Mouse (Mus musculus) midbrain, embryonic 10.5 days (tissue): ENCODE measurements at regions not wholly inside any gene's neighbourhood (a gene's known extent, or its start where the extent isn't known, plus 50 kb on each side); places are given as distances from the start of the nearest gene placed in this dataset.

Experiments
- DNase-seq: peaks from one replicate; pipeline ENCODE4 v3.0.0-alpha.2; 2017; ENCODE audit warnings: low spot score
- H3K27ac ChIP-seq: fragments of 300-500 bp; sonication (generic); replicated peaks from 2 replicates; pipeline ENCODE4 v1.5.1; 2016; ENCODE audit warnings: mild to moderate bottlenecking
- H3K27me3 ChIP-seq: fragments of 300-500 bp; sonication (generic); 2 replicates; pipeline ENCODE4 v1.6.1; 2016; ENCODE audit warnings: low read depth, mild to moderate bottlenecking; ENCODE audit not compliant: poor library complexity, severe bottlenecking
- H3K36me3 ChIP-seq: fragments of 300-500 bp; sonication (generic); 2 replicates; pipeline ENCODE4 v1.6.1; 2016; ENCODE audit warnings: mild to moderate bottlenecking, moderate library complexity
- H3K4me1 ChIP-seq: fragments of 300-500 bp; sonication (generic); 2 replicates; pipeline ENCODE4 v1.6.1; 2016
- H3K4me3 ChIP-seq: fragments of 300-500 bp; sonication (generic); 2 replicates; pipeline ENCODE4 v1.5.1; 2016; ENCODE audit warnings: mild to moderate bottlenecking, moderate library complexity
- H3K9me3 ChIP-seq: fragments of 300-500 bp; sonication (generic); replicated peaks from 2 replicates; pipeline ENCODE4 v1.6.1; 2016; ENCODE audit warnings: mild to moderate bottlenecking
- WGBS: fragments of 180-500 bp; shearing (Covaris S2); methylation state at CpG from one replicate; pipeline ENCODE4 v1.1.7; 2016; 5-methylcytosine and 5-hydroxymethylcytosine counted together

GRCm38 (mm10) chr12:56275556-56276242, 70.0 kb downstream of the Mbip start:
- H3K4me1 ChIP-seq: peaks cover 13% of the 10 kb centered on the region
- H3K36me3 ChIP-seq: no peaks in the 10 kb centered on the region
- DNase-seq: no peak
- no peaks in the 10 kb centered on the region for H3K9me3 ChIP-seq
- peak overlapping the region; percentile 33 for H3K4me3 ChIP-seq
- WGBS: 33% methylated on average over 17 of the region's 17 CpGs
- H3K27ac ChIP-seq: no peak overlapping the region
- peaks cover 43% of the 10 kb centered on the region for H3K27me3 ChIP-seq

- no peak for DNase-seq
- Histone ChIP-seq H3K36me3 (no peaks in the 10 kb centered on the region), H3K27me3 (no peaks in the 10 kb centered on the region), H3K4me1 (no peaks in the 10 kb centered on the region), H3K9me3 (no peaks in the 10 kb centered on the region), H3K27ac (no peak overlapping the region), H3K4me3 (no peak overlapping the region)
- WGBS: 81% methylated on average over 6 of the region's 6 CpGs
Observed at GRCm38 (mm10) chr12:56265049-56265448, 80.6 kb downstream of the Mbip start.

- DNase-seq: no peak
- Histone ChIP-seq H3K4me3 (no peak overlapping the region), H3K27me3 (no peaks in the 10 kb centered on the region), H3K4me1 (peaks cover 20% of the 10 kb centered on the region), H3K9me3 (no peaks in the 10 kb centered on the region), H3K36me3 (no peaks in the 10 kb centered on the region), H3K27ac (no peak overlapping the region)
- WGBS: 83% methylated on average over 4 of the region's 4 CpGs
Observed at GRCm38 (mm10) chr12:56261471-56261870, 84.2 kb downstream of the Mbip start.

GRCm38 (mm10) chr12:56258401-56259050, 87.2 kb downstream of the Mbip start:
- no peaks in the 10 kb centered on the region for H3K36me3 ChIP-seq
- H3K9me3 ChIP-seq: no peaks in the 10 kb centered on the region
- peak overlapping the region; percentile 22; the same call in 1 of the 2 replicates for H3K4me3 ChIP-seq
- peak; percentile 52 for DNase-seq
- H3K27me3 ChIP-seq: peaks cover 26% of the 10 kb centered on the region
- 48% methylated on average over 14 of the region's 14 CpGs for WGBS
- 0 out of 2 replicates have a peak overlapping the region, but pooled peaks have one; percentile 28 for H3K27ac ChIP-seq
- H3K4me1 ChIP-seq: peaks cover 29% of the 10 kb centered on the region

- Histone ChIP-seq H3K4me3 (no peak overlapping the region), H3K9me3 (no peaks in the 10 kb centered on the region), H3K4me1 (peaks cover 51% of the 10 kb centered on the region), H3K27ac (no peak overlapping the region), H3K27me3 (peaks cover 34% of the 10 kb centered on the region), H3K36me3 (no peaks in the 10 kb centered on the region)
- WGBS: 90% methylated on average over 11 of the region's 11 CpGs
- no peak for DNase-seq
Observed at GRCm38 (mm10) chr12:56256243-56256881, 89.3 kb downstream of the Mbip start.

- 0 out of 2 replicates have a peak overlapping the region, but pooled peaks have one; percentile 10 for H3K27ac ChIP-seq
- no peaks in the 10 kb centered on the region for H3K9me3 ChIP-seq
- peaks cover 42% of the 10 kb centered on the region for H3K27me3 ChIP-seq
- peaks cover 48% of the 10 kb centered on the region for H3K4me1 ChIP-seq
- no peak overlapping the region for H3K4me3 ChIP-seq
- no peaks in the 10 kb centered on the region for H3K36me3 ChIP-seq
- WGBS: 33% methylated on average over 7 of the region's 7 CpGs
- DNase-seq: peak; percentile 40
Observed at GRCm38 (mm10) chr12:56252612-56253444, 92.9 kb downstream of the Mbip start.

- no peaks in the 10 kb centered on the region for H3K36me3 ChIP-seq
- H3K4me1 ChIP-seq: peaks cover 45% of the 10 kb centered on the region
- H3K9me3 ChIP-seq: no peaks in the 10 kb centered on the region
- H3K27ac ChIP-seq: no peak overlapping the region
- H3K4me3 ChIP-seq: no peak overlapping the region
- no peak for DNase-seq
- H3K27me3 ChIP-seq: peaks cover 45% of the 10 kb centered on the region
- WGBS: 14% methylated on average over 3 of the region's 3 CpGs
Observed at GRCm38 (mm10) chr12:56250262-56250661, 95.4 kb downstream of the Mbip start.

GRCm38 (mm10) chr12:56246406-56246805, 99.3 kb downstream of the Mbip start:
- WGBS: 91% methylated on average over 7 of the region's 7 CpGs
- H3K36me3 ChIP-seq: no peaks in the 10 kb centered on the region
- H3K27ac ChIP-seq: no peak overlapping the region
- DNase-seq: no peak
- H3K4me3 ChIP-seq: no peak overlapping the region
- H3K4me1 ChIP-seq: peaks cover 14% of the 10 kb centered on the region
- no peaks in the 10 kb centered on the region for H3K9me3 ChIP-seq
- H3K27me3 ChIP-seq: peaks cover 26% of the 10 kb centered on the region

GRCm38 (mm10) chr12:56242803-56243202, 102.9 kb downstream of the Mbip start:
- H3K9me3 ChIP-seq: no peaks in the 10 kb centered on the region
- H3K27me3 ChIP-seq: peaks cover 19% of the 10 kb centered on the region
- DNase-seq: no peak
- H3K4me1 ChIP-seq: peaks cover 4% of the 10 kb centered on the region
- 77% methylated on average over 5 of the region's 5 CpGs for WGBS
- H3K27ac ChIP-seq: no peak overlapping the region
- no peaks in the 10 kb centered on the region for H3K36me3 ChIP-seq
- H3K4me3 ChIP-seq: no peak overlapping the region

GRCm38 (mm10) chr12:56241735-56242134, 104.0 kb downstream of the Mbip start:
- Histone ChIP-seq H3K27me3 (peaks cover 9% of the 10 kb centered on the region), H3K27ac (no peak overlapping the region), H3K4me3 (no peak overlapping the region), H3K9me3 (no peaks in the 10 kb centered on the region), H3K36me3 (no peaks in the 10 kb centered on the region), H3K4me1 (peaks cover 4% of the 10 kb centered on the region)
- DNase-seq: peak; percentile 56
- 25% methylated on average over 5 of the region's 5 CpGs for WGBS

GRCm38 (mm10) chr12:56240206-56240605, 105.5 kb downstream of the Mbip start:
- DNase-seq: no peak
- Histone ChIP-seq H3K4me1 (peaks cover 4% of the 10 kb centered on the region), H3K27ac (no peak overlapping the region), H3K27me3 (peaks cover 6% of the 10 kb centered on the region; the same call in 1 of the 2 replicates), H3K4me3 (no peak overlapping the region), H3K36me3 (no peaks in the 10 kb centered on the region), H3K9me3 (no peaks in the 10 kb centered on the region)
- WGBS: 50% methylated on average over 12 of the region's 12 CpGs

- H3K4me3 ChIP-seq: no peak overlapping the region
- 83% methylated on average over 6 of the region's 6 CpGs for WGBS
- H3K9me3 ChIP-seq: no peaks in the 10 kb centered on the region
- H3K4me1 ChIP-seq: no peaks in the 10 kb centered on the region
- DNase-seq: no peak
- H3K27me3 ChIP-seq: no peaks in the 10 kb centered on the region
- no peak overlapping the region for H3K27ac ChIP-seq
- H3K36me3 ChIP-seq: no peaks in the 10 kb centered on the region
Observed at GRCm38 (mm10) chr12:56234571-56234970, 111.1 kb downstream of the Mbip start.
